In genomic region chr14:30105551-30105950, GRCm38 (mm10) we compare ENCODE assay signal across 14 mouse cellular contexts.
DNase-seq lines count a peak whose midpoint lies in the region; ATAC-seq and TF ChIP-seq lines count a peak whose summit lies in the region.
"Had no signal": no experiment of that assay in that cellular context is flagged by ENCODE, and none has a peak within 500 bp of the region (broad histone marks: within the 10 kb centered on the region; RNA-seq: fewer than 3 reads in every experiment).

No protein-coding gene starts in this region.

- peak; percentile 26 for DNase-seq in hindbrain, embryonic 14.5 days (ENCODE audit: low spot score)
- no peak for DNase-seq in hindbrain, embryonic 11.5 days (ENCODE audit: low spot score)
- DNase-seq in brain, adult 2 months (ENCODE audit: low read depth, low spot score), result peak; percentile 67
- DNase-seq in cerebellum, adult 2 months, result peak; percentile 37 to 68
- DNase-seq in layer of hippocampus, adult 18-20 months (ENCODE audit: low spot score in 2 of 2), result peak; percentile 53 to 57
- DNase-seq in urinary bladder, postnatal 10 days (ENCODE audit: low spot score), result no peak
- no peak for DNase-seq in T-cell, adult 2 months (ENCODE audit: low spot score)
- DNase-seq: adrenal gland, postnatal 10 days; gastrocnemius, postnatal 14 days; lung, adult 18-20 months; thymus, postnatal 4 days had no signal

- no peak for ATAC-seq in hindbrain, embryonic 14.5 days (ENCODE audit: low FRiP score)
- no peak for ATAC-seq in hindbrain, embryonic 11.5 days (ENCODE audit: low FRiP score)
- ATAC-seq: inflammation-experienced regulatory T-cells, adult 6 months had no signal

- H3K4me1 ChIP-seq in hindbrain, embryonic 14.5 days (replicated peaks; ENCODE audit: control insufficient read depth, insufficient read depth, low read length), result no peaks in the 10 kb centered on the region
- H3K4me1 ChIP-seq in hindbrain, embryonic 11.5 days (replicated peaks; ENCODE audit: control insufficient read depth, insufficient read depth, low read length), result no peaks in the 10 kb centered on the region
- H3K4me1 ChIP-seq in cerebellum, adult 2 months (ENCODE audit: control insufficient read depth, insufficient read depth, low read length), result peaks cover 6% of the 10 kb centered on the region; the same call in 1 of the 2 replicates

- no peaks in the 10 kb centered on the region for H3K36me3 ChIP-seq in hindbrain, embryonic 14.5 days (replicated peaks; ENCODE audit: control insufficient read depth, insufficient read depth)
- H3K36me3 ChIP-seq in hindbrain, embryonic 11.5 days (ENCODE audit: control insufficient read depth, insufficient read depth, low read length), result no peaks in the 10 kb centered on the region
- H3K36me3 ChIP-seq: heart, embryonic 13.5 days had no signal

- H3K27ac ChIP-seq in hindbrain, embryonic 14.5 days, result no peak overlapping the region
- H3K27ac ChIP-seq in hindbrain, embryonic 11.5 days (ENCODE audit: low read depth, low read length), result no peak overlapping the region
- H3K27ac ChIP-seq in cerebellum, adult 2 months (ENCODE audit: insufficient read depth, low read length), result no peak overlapping the region
- H3K27ac ChIP-seq: heart, embryonic 13.5 days had no signal

- H3K4me2 ChIP-seq in hindbrain, embryonic 14.5 days (replicated peaks), result no peak overlapping the region
- H3K4me2 ChIP-seq in hindbrain, embryonic 11.5 days (replicated peaks; ENCODE audit: low read depth, low read length), result no peak overlapping the region
- H3K4me2 ChIP-seq: heart, embryonic 13.5 days had no signal

- no peaks in the 10 kb centered on the region for H3K9me3 ChIP-seq in hindbrain, embryonic 14.5 days (ENCODE audit: control insufficient read depth, low read length)
- H3K9me3 ChIP-seq in hindbrain, embryonic 11.5 days (ENCODE audit: control insufficient read depth, low read length), result no peaks in the 10 kb centered on the region
- H3K9me3 ChIP-seq: heart, embryonic 13.5 days had no signal

- WGBS in hindbrain, embryonic 14.5 days, result 62% methylated on average over 6 of the region's 6 CpGs
- 70% methylated on average over 6 of the region's 6 CpGs for WGBS in hindbrain, embryonic 11.5 days
- WGBS in cerebellum, adult 2 months, result 15% methylated on average over 6 of the region's 6 CpGs

- TF ChIP-seq CTCF in cerebellum, adult 2 months (IDR thresholded peaks at IDR 0.05; ENCODE audit: borderline replicate concordance, insufficient read depth, low read depth, low read length), result no peak

- H3K4me3 ChIP-seq in hindbrain, embryonic 14.5 days (replicated peaks; ENCODE audit: low read length), result no peak overlapping the region
- no peak overlapping the region for H3K4me3 ChIP-seq in hindbrain, embryonic 11.5 days (ENCODE audit: low read depth, low read length)
- H3K4me3 ChIP-seq in cerebellum, adult 2 months (replicated peaks; ENCODE audit: insufficient read depth, low read depth, low read length), result no peak overlapping the region
- H3K4me3 ChIP-seq: heart, embryonic 13.5 days; myocyte had no signal

- H3K9ac ChIP-seq in hindbrain, embryonic 14.5 days, result no peak overlapping the region
- H3K9ac ChIP-seq in hindbrain, embryonic 11.5 days (ENCODE audit: low read depth, low read length), result no peak overlapping the region
- H3K9ac ChIP-seq: heart, embryonic 13.5 days had no signal

- H3K27me3 ChIP-seq in hindbrain, embryonic 14.5 days (ENCODE audit: control insufficient read depth, insufficient read depth, low read length), result no peaks in the 10 kb centered on the region
- H3K27me3 ChIP-seq in hindbrain, embryonic 11.5 days (ENCODE audit: control insufficient read depth, insufficient read depth, low read length), result no peaks in the 10 kb centered on the region
- no peaks in the 10 kb centered on the region for H3K27me3 ChIP-seq in cerebellum, adult 2 months (ENCODE audit: control insufficient read depth, insufficient read depth, low read length)
- H3K27me3 ChIP-seq: heart, embryonic 13.5 days had no signal

- TF ChIP-seq POLR2A in cerebellum, adult 2 months (IDR thresholded peaks at IDR 0.05; ENCODE audit: borderline replicate concordance, insufficient read depth, low read length), result no peak

Comparison
In these comparisons a context has a peak if more than half of its experiments do, and no peak if none do; other contexts are left out.
1. DNase-seq: peak in hindbrain, embryonic 14.5 days (single experiment), brain, adult 2 months (single experiment), cerebellum, adult 2 months (2 of 2) and layer of hippocampus, adult 18-20 months (2 of 2); none in hindbrain, embryonic 11.5 days (single experiment), urinary bladder, postnatal 10 days (single experiment) and T-cell, adult 2 months (single experiment).